Mouse (Mus musculus): ENCODE measurements around the gene Ntf3. TPM values are rescaled to one million over a fixed set of nuclear protein-coding genes. Genes with fewer than 3 reads are reported as not detected.

The Ntf3 gene
- polyA plus RNA-seq, 1 experiment: 0.38 TPM

DNA sequence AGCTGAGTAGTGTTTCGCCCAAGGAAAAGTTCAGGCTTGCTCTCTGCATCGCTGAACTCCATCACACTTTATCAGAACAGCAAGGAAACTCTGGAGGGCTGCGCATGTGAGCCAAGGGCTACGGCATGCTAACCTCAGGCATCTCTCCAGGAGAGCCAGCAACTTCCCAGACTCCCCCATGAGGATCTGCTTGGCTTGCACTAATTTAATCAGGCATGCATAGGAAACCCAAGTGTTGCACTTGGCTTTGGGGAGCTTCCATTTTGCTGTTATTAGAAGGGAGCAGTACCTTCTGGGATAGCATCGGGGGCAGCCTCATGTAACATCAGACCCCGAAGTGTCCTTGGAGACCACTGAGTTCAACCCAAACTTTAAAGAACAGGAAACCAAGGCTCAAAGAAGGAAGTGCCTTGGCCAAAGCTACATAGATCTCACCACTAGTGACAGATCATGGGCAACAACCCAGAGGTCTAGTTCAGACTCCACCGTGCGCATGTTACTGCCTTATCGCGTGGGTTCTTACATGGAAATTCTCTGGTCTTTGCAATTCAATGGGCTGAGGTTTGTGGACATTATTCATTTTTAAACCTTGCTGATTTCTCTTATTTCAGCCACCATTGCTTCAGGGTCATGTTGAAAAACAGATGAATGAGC lies 23.6 kb upstream of the Ntf3 start:
- TF ChIP-seq POLR2A (IDR thresholded peaks at IDR 0.05; ENCODE audit: control insufficient read depth, low read depth, low read length): no peak
- no peak for TF ChIP-seq CTCF (IDR thresholded peaks at IDR 0.05; ENCODE audit: control insufficient read depth, insufficient read depth, insufficient replicate concordance, low read depth, low read length)
- Histone ChIP-seq H3K4me1 (ENCODE audit: control insufficient read depth, insufficient read depth, low read length) (no peaks in the 10 kb centered on the region), H3K4me3 (ENCODE audit: control insufficient read depth, low read depth, low read length) (no peak overlapping the region), H3K27ac (ENCODE audit: control insufficient read depth, insufficient read depth, low read depth, low read length) (no peak overlapping the region), H3K36me3 (ENCODE audit: control insufficient read depth, insufficient read depth, low read length) (no peaks in the 10 kb centered on the region), H3K27me3 (ENCODE audit: control insufficient read depth, insufficient read depth, low read length) (no peaks in the 10 kb centered on the region)

- TF ChIP-seq CTCF (IDR thresholded peaks at IDR 0.05; ENCODE audit: control insufficient read depth, insufficient read depth, insufficient replicate concordance, low read depth, low read length) (no peak), POLR2A (IDR thresholded peaks at IDR 0.05; ENCODE audit: control insufficient read depth, low read depth, low read length) (no peak)
- no peaks in the 10 kb centered on the region for H3K27me3 ChIP-seq (ENCODE audit: control insufficient read depth, insufficient read depth, low read length)
- no peak overlapping the region for H3K27ac ChIP-seq (ENCODE audit: control insufficient read depth, insufficient read depth, low read depth, low read length)
- H3K4me3 ChIP-seq (ENCODE audit: control insufficient read depth, low read depth, low read length): no peak overlapping the region
- H3K4me1 ChIP-seq (ENCODE audit: control insufficient read depth, insufficient read depth, low read length): no peaks in the 10 kb centered on the region
- no peaks in the 10 kb centered on the region for H3K36me3 ChIP-seq (ENCODE audit: control insufficient read depth, insufficient read depth, low read length)
Measured at GRCm38 (mm10) chr6:126187400-126187799, 20.7 kb upstream of the Ntf3 start.

DNA sequence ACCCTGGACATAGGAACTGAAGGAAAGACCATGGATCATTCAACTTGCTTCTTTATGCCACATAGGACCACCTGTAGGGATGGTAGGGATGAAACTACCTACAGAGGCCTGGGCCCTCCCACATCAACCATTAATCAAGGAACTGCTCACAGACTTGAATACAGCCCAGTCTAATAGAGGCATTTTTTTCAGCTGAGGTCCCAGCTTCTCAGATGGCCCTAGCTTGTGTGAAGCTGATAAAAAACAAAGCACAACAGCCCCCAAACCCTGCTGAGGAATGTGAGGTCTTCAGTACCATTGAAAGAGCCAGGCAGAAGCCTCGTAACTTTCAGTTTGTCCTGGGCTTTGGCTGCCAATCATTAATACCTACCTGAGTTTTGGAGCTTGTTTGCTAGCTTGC lies 19.4 kb upstream of the Ntf3 start:
- no peaks in the 10 kb centered on the region for H3K36me3 ChIP-seq (ENCODE audit: control insufficient read depth, insufficient read depth, low read length)
- no peak overlapping the region for H3K4me3 ChIP-seq (ENCODE audit: control insufficient read depth, low read depth, low read length)
- H3K27me3 ChIP-seq (ENCODE audit: control insufficient read depth, insufficient read depth, low read length): no peaks in the 10 kb centered on the region
- TF ChIP-seq POLR2A (IDR thresholded peaks at IDR 0.05; ENCODE audit: control insufficient read depth, low read depth, low read length): no peak
- TF ChIP-seq CTCF (IDR thresholded peaks at IDR 0.05; ENCODE audit: control insufficient read depth, insufficient read depth, insufficient replicate concordance, low read depth, low read length): no peak
- no peaks in the 10 kb centered on the region for H3K4me1 ChIP-seq (ENCODE audit: control insufficient read depth, insufficient read depth, low read length)
- H3K27ac ChIP-seq (ENCODE audit: control insufficient read depth, insufficient read depth, low read depth, low read length): no peak overlapping the region

GRCm38 (mm10) chr6:126172071-126172470 lies 5.4 kb upstream of the Ntf3 start:
- H3K4me1 ChIP-seq (ENCODE audit: control insufficient read depth, insufficient read depth, low read length): no peaks in the 10 kb centered on the region
- TF ChIP-seq POLR2A (IDR thresholded peaks at IDR 0.05; ENCODE audit: control insufficient read depth, low read depth, low read length) (no peak), CTCF (IDR thresholded peaks at IDR 0.05; ENCODE audit: control insufficient read depth, insufficient read depth, insufficient replicate concordance, low read depth, low read length) (no peak)
- no peak overlapping the region for H3K4me3 ChIP-seq (ENCODE audit: control insufficient read depth, low read depth, low read length)
- H3K27me3 ChIP-seq (ENCODE audit: control insufficient read depth, insufficient read depth, low read length): no peaks in the 10 kb centered on the region; the same call in 1 of the 2 replicates
- no peak overlapping the region for H3K27ac ChIP-seq (ENCODE audit: control insufficient read depth, insufficient read depth, low read depth, low read length)
- no peaks in the 10 kb centered on the region for H3K36me3 ChIP-seq (ENCODE audit: control insufficient read depth, insufficient read depth, low read length)

GRCm38 (mm10) chr6:126170772-126171171 lies 4.1 kb upstream of the Ntf3 start:
- no peak overlapping the region for H3K27ac ChIP-seq (ENCODE audit: control insufficient read depth, insufficient read depth, low read depth, low read length)
- no peak for TF ChIP-seq POLR2A (IDR thresholded peaks at IDR 0.05; ENCODE audit: control insufficient read depth, low read depth, low read length)
- TF ChIP-seq CTCF (IDR thresholded peaks at IDR 0.05; ENCODE audit: control insufficient read depth, insufficient read depth, insufficient replicate concordance, low read depth, low read length): no peak
- no peak overlapping the region for H3K4me3 ChIP-seq (ENCODE audit: control insufficient read depth, low read depth, low read length)
- H3K36me3 ChIP-seq (ENCODE audit: control insufficient read depth, insufficient read depth, low read length): no peaks in the 10 kb centered on the region
- H3K4me1 ChIP-seq (ENCODE audit: control insufficient read depth, insufficient read depth, low read length): peaks cover 2% of the 10 kb centered on the region; the same call in 1 of the 2 replicates
- no peaks in the 10 kb centered on the region; the same call in 1 of the 2 replicates for H3K27me3 ChIP-seq (ENCODE audit: control insufficient read depth, insufficient read depth, low read length)

DNA sequence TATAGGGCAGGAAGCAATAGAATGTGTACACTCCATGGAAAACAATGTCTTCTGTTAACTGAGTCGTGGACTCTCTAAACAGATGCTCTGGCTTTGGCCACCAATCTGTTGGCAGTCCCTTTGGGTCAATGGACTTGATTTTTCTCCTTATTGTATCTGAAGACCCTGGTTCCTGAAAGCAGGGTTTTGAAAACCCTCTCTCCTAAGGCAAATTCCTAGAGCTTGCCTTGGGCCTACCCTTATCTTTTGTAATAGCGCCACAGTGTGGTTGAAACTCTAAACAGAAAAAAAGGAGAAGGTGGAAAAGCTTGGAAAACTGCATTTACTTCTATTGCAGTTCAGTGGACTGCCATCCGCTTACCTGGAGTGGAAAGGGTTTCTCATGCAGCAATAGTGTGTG lies 1.0 kb upstream of the Ntf3 start:
- TF ChIP-seq POLR2A (IDR thresholded peaks at IDR 0.05; ENCODE audit: control insufficient read depth, low read depth, low read length): no peak
- TF ChIP-seq CTCF (IDR thresholded peaks at IDR 0.05; ENCODE audit: control insufficient read depth, insufficient read depth, insufficient replicate concordance, low read depth, low read length): no peak
- Histone ChIP-seq H3K4me1 (ENCODE audit: control insufficient read depth, insufficient read depth, low read length) (peaks cover 3% of the 10 kb centered on the region; the same call in 1 of the 2 replicates), H3K36me3 (ENCODE audit: control insufficient read depth, insufficient read depth, low read length) (no peaks in the 10 kb centered on the region), H3K27me3 (ENCODE audit: control insufficient read depth, insufficient read depth, low read length) (peaks cover 3% of the 10 kb centered on the region), H3K27ac (ENCODE audit: control insufficient read depth, insufficient read depth, low read depth, low read length) (no peak overlapping the region), H3K4me3 (ENCODE audit: control insufficient read depth, low read depth, low read length) (no peak overlapping the region)

- Histone ChIP-seq H3K27me3 (ENCODE audit: control insufficient read depth, insufficient read depth, low read length) (peaks cover 3% of the 10 kb centered on the region), H3K4me1 (ENCODE audit: control insufficient read depth, insufficient read depth, low read length) (peaks cover 3% of the 10 kb centered on the region; the same call in 1 of the 2 replicates), H3K36me3 (ENCODE audit: control insufficient read depth, insufficient read depth, low read length) (no peaks in the 10 kb centered on the region), H3K27ac (ENCODE audit: control insufficient read depth, insufficient read depth, low read depth, low read length) (no peak overlapping the region), H3K4me3 (ENCODE audit: control insufficient read depth, low read depth, low read length) (no peak overlapping the region)
- TF ChIP-seq POLR2A (IDR thresholded peaks at IDR 0.05; ENCODE audit: control insufficient read depth, low read depth, low read length) (no peak), CTCF (IDR thresholded peaks at IDR 0.05; ENCODE audit: control insufficient read depth, insufficient read depth, insufficient replicate concordance, low read depth, low read length) (no peak)
Measured at GRCm38 (mm10) chr6:126167208-126167590, 489 bp upstream of the Ntf3 start.
